Mouse (Mus musculus) thymus, adult 2 months (tissue): ENCODE measurements around the gene Sf3a1. TPM values are rescaled to one million over a fixed set of nuclear protein-coding genes. Genes with fewer than 3 reads are reported as not detected.

Experiments used
- DNase-seq: peaks from one replicate; pipeline ENCODE4 v3.0.0; 2021
- H3K27ac ChIP-seq: fragments of 200-500 bp; 2 replicates; pipeline ENCODE4 v1.5.1; 2012; ENCODE audit warnings: low read length, control low read depth; ENCODE audit not compliant: control insufficient read depth, insufficient read depth
- H3K27me3 ChIP-seq: fragments of 200-500 bp; 2 replicates; pipeline ENCODE4 v1.6.1; 2012; ENCODE audit warnings: mild to moderate bottlenecking, low read length, moderate library complexity, mixed read lengths; ENCODE audit not compliant: control insufficient read depth, insufficient read depth
- H3K36me3 ChIP-seq: fragments of 200-500 bp; 2 replicates; pipeline ENCODE4 v1.6.1; 2012; ENCODE audit warnings: mild to moderate bottlenecking, low read length, moderate library complexity; ENCODE audit not compliant: control insufficient read depth, insufficient read depth
- H3K4me1 ChIP-seq: fragments of 200-500 bp; replicated peaks from 2 replicates; pipeline ENCODE4 v1.6.1; 2012; ENCODE audit warnings: low read length; ENCODE audit not compliant: control insufficient read depth, insufficient read depth
- H3K4me3 ChIP-seq: fragments of 200-500 bp; 2 replicates; pipeline ENCODE4 v1.5.1; 2012; ENCODE audit warnings: mild to moderate bottlenecking, low read length, control low read depth, moderate library complexity; ENCODE audit not compliant: control insufficient read depth, insufficient read depth
- CTCF ChIP-seq: fragments of 200-500 bp; IDR thresholded peaks from 2 replicates; pipeline ENCODE4 v1.5.1; 2012; ENCODE audit warnings: mild to moderate bottlenecking, control low read depth, low read length, moderate library complexity, borderline replicate concordance; ENCODE audit not compliant: control insufficient read depth, poor library complexity, insufficient read depth; ENCODE audit errors: extremely low read depth
- POLR2A ChIP-seq: fragments of 200-500 bp; IDR thresholded peaks from 2 replicates; pipeline ENCODE4 v1.6.1; 2012; ENCODE audit warnings: mild to moderate bottlenecking, low read length, control low read depth, moderate library complexity; ENCODE audit not compliant: control insufficient read depth, poor library complexity, insufficient read depth; ENCODE audit errors: extremely low read depth
- WGBS: fragments of 180-500 bp; shearing (Covaris S2); methylation state at CpG from one replicate; pipeline ENCODE4 v1.1.7; 2018; 5-methylcytosine and 5-hydroxymethylcytosine counted together
- polyA plus RNA-seq: library from polyadenylated mRNA; depleted of rRNA; stranded (reverse); fragments of >200 nt; gene quantifications from 2 replicates; pipeline ENCODE4 v1.2.3, GENCODE M21; 2012

Gene Sf3a1
- polyA plus RNA-seq, 1 experiment: 79.9 TPM

DNA sequence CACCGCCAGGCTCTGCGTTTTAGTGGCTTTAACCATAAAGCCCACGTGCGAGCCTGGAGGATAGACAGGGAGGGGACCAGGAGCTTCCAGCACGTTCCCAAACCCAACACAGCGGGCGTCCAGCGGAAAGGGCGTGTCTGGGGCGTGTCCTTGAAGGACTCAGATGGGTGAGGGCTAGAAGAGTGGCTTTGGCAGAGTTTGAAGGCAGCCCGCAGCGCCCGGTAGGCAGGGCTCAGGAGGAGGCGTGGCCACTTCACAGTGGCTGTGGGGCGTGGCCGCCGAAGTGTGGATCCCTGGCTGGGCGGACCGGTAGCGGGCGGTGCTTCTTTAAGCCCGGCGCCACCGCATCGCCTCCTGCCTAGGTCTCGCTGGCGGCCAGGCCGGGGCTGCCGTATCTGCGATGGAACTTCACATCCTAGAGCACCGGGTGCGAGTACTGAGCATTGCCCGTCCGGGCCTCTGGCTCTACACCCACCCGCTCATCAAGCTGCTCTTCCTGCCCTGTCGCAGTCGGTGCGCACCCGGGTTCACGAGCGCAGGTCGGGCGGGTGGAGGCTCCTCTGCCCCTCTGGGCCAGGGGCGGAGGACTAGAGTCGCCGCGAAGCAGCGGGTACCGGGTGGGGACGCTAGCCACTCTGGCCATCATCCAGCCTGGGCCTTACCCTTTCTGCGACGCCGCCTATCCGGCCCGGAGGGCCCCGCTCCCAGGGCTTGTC, 57.9 kb downstream of the Sf3a1 start, which contains the start of gene Castor1:
Gene Castor1, plus strand, starts transcription at position 312 of the 716 bp plus-strand sequence.
- Histone ChIP-seq H3K27ac (no peak within 1 kb of the TSS), H3K27me3 (no peaks in the 10 kb centered on the region; the same call in 1 of the 2 replicates), H3K4me3 (peak within 1 kb of the TSS; percentile 46), H3K4me1 (peaks cover 13% of the 10 kb centered on the region; the same call in 1 of the 2 replicates), H3K36me3 (peaks cover 18% of the 10 kb centered on the region; the same call in 1 of the 2 replicates)
- 5% methylated on average over 56 of the region's 56 CpGs for WGBS
- peak; percentile 84 for DNase-seq
- no peak for TF ChIP-seq POLR2A
- TF ChIP-seq CTCF: no peak

DNA sequence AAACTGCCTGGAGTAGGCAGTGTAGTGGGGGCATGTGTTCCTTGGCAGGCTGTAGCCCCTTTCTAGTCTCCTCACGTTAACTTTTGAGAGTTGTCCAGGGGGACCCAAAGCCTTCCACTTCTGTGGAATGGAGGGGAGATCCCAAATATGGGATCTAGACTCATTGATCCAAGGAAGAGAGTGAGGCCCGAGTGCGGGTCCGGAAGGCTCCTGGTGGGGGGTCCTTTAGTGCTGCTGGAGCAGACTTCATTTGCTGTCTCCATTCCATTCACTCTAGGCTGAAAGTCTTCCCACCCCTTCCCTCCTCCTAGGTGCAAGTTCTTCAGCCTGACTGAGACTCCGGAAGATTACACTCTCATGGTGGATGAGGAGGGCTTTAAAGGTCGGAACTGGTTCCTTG, 58.5 kb downstream of the Sf3a1 start:
- H3K4me1 ChIP-seq: peaks cover 13% of the 10 kb centered on the region; the same call in 1 of the 2 replicates
- TF ChIP-seq POLR2A (no peak), CTCF (no peak)
- 56% methylated on average over 6 of the region's 6 CpGs for WGBS
- H3K4me3 ChIP-seq: peak overlapping the region; percentile 46
- no peak for DNase-seq
- no peak overlapping the region for H3K27ac ChIP-seq
- H3K36me3 ChIP-seq: peaks cover 14% of the 10 kb centered on the region; the same call in 1 of the 2 replicates
- H3K27me3 ChIP-seq: no peaks in the 10 kb centered on the region; the same call in 1 of the 2 replicates

- Histone ChIP-seq H3K4me1 (peaks cover 13% of the 10 kb centered on the region; the same call in 1 of the 2 replicates), H3K4me3 (no peak overlapping the region), H3K36me3 (0 out of 2 replicates have a peak, but pooled peaks cover 8% of the 10 kb centered on the region), H3K27ac (no peak overlapping the region), H3K27me3 (no peaks in the 10 kb centered on the region; the same call in 1 of the 2 replicates)
- DNase-seq: no peak
- 50% methylated on average over 2 of the region's 2 CpGs for WGBS
- no peak for TF ChIP-seq CTCF
- no peak for TF ChIP-seq POLR2A
Observed at GRCm38 (mm10) chr11:4219317-4219751, 59.2 kb downstream of the Sf3a1 start.

DNA sequence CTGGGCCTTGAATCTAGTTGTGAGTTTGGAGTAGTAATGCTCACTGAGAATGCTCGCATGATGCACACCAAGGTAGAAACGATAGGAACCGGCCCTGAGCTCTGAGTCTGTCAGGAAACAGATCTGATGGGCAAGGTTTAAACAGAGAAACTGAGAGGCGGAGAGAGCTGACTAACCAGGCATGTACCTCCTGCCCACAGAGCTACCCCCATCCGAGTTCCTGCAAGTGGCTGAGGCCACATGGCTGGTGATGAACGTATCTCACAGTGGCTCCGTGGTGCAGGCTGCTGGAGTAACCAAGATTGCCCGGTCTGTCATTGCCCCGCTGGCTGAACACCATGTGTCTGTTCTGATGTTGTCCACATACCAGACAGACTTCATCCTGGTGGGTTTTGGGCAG, 59.8 kb downstream of the Sf3a1 start:
- H3K4me3 ChIP-seq: no peak overlapping the region
- peaks cover 13% of the 10 kb centered on the region; the same call in 1 of the 2 replicates for H3K4me1 ChIP-seq
- no peak for DNase-seq
- 0 out of 2 replicates have a peak, but pooled peaks cover 2% of the 10 kb centered on the region for H3K36me3 ChIP-seq
- H3K27ac ChIP-seq: no peak overlapping the region
- H3K27me3 ChIP-seq: no peaks in the 10 kb centered on the region; the same call in 1 of the 2 replicates
- 53% methylated on average over 9 of the region's 9 CpGs for WGBS
- TF ChIP-seq POLR2A (no peak), CTCF (no peak)

GRCm38 (mm10) chr11:4220443-4221400, 60.6 kb downstream of the Sf3a1 start:
- H3K36me3 ChIP-seq: no peaks in the 10 kb centered on the region
- 55% methylated on average over 28 of the region's 28 CpGs for WGBS
- peaks cover 13% of the 10 kb centered on the region; the same call in 1 of the 2 replicates for H3K4me1 ChIP-seq
- no peak overlapping the region for H3K27ac ChIP-seq
- DNase-seq: peak; percentile 88
- TF ChIP-seq CTCF (peak; percentile 92), POLR2A (no peak)
- no peaks in the 10 kb centered on the region; the same call in 1 of the 2 replicates for H3K27me3 ChIP-seq
- H3K4me3 ChIP-seq: no peak overlapping the region
